8 mouse cellular contexts compared by ENCODE assay signal in genomic region chr2:32694691-32695090, GRCm38 (mm10). TPM values are rescaled to one million over a fixed set of nuclear protein-coding genes. Genes with fewer than 3 reads are reported as not detected.
DNase-seq lines count a peak whose midpoint lies in the region; ATAC-seq and TF ChIP-seq lines count a peak whose summit lies in the region.

No protein-coding gene starts in this region.

- peak overlapping the region; percentile 92 for H3K4me3 ChIP-seq in gastrocnemius, adult 2 months
- peak overlapping the region; percentile 99 for H3K4me3 ChIP-seq in E14TG2a.4 (replicated peaks; ENCODE audit: low read length)
- H3K4me3 ChIP-seq in hindbrain, embryonic 11.5 days (ENCODE audit: low read depth, low read length) = peak overlapping the region; percentile 68; the same call in 1 of the 2 replicates
- peak overlapping the region; percentile 90 for H3K4me3 ChIP-seq in midbrain, embryonic 10.5 days

- TF ChIP-seq CTCF in gastrocnemius, adult 2 months (IDR thresholded peaks at IDR 0.05) = no peak
- TF ChIP-seq CTCF in E14TG2a.4 (conservative IDR thresholded peaks at IDR 0.05; ENCODE audit: low read length) = no peak

- peaks cover 27% of the 10 kb centered on the region for H3K36me3 ChIP-seq in E14TG2a.4 (ENCODE audit: insufficient read depth, low read length)
- H3K36me3 ChIP-seq in hindbrain, embryonic 11.5 days (ENCODE audit: control insufficient read depth, insufficient read depth, low read length) = no peaks in the 10 kb centered on the region
- H3K36me3 ChIP-seq in midbrain, embryonic 10.5 days = peaks cover 5% of the 10 kb centered on the region; the same call in 1 of the 2 replicates

- DNase-seq in gastrocnemius, adult 2 months = no peak
- no peak for DNase-seq in gastrocnemius, postnatal 10 days
- DNase-seq in hindbrain, embryonic 11.5 days (ENCODE audit: low spot score) = no peak
- no peak for DNase-seq in midbrain, embryonic 10.5 days (ENCODE audit: low spot score)
- no peak for DNase-seq in urinary bladder, adult 18-20 months (ENCODE audit: low spot score in 2 of 2)
- no peak for DNase-seq in right cerebral cortex, adult 2 months (ENCODE audit: low spot score in 2 of 2)
- DNase-seq in kidney, adult 18-20 months = no peak

- WGBS in hindbrain, embryonic 11.5 days = 91% methylated on average over 12 of the region's 12 CpGs
- WGBS in midbrain, embryonic 10.5 days = 90% methylated on average over 12 of the region's 12 CpGs

- peak overlapping the region; percentile 88; the same call in 1 of the 2 replicates for H3K4me2 ChIP-seq in hindbrain, embryonic 11.5 days (replicated peaks; ENCODE audit: low read depth, low read length)

- peak overlapping the region; percentile 94 for H3K27ac ChIP-seq in gastrocnemius, adult 2 months
- H3K27ac ChIP-seq in hindbrain, embryonic 11.5 days (ENCODE audit: low read depth, low read length) = no peak overlapping the region
- peak overlapping the region; percentile 91 for H3K27ac ChIP-seq in midbrain, embryonic 10.5 days (replicated peaks)

- no peaks in the 10 kb centered on the region for H3K9me3 ChIP-seq in E14TG2a.4 (ENCODE audit: low read length)
- no peaks in the 10 kb centered on the region for H3K9me3 ChIP-seq in hindbrain, embryonic 11.5 days (ENCODE audit: control insufficient read depth, low read length)
- H3K9me3 ChIP-seq in midbrain, embryonic 10.5 days (replicated peaks) = no peaks in the 10 kb centered on the region

- no peaks in the 10 kb centered on the region for H3K27me3 ChIP-seq in E14TG2a.4 (ENCODE audit: insufficient read depth, low read length)
- no peaks in the 10 kb centered on the region for H3K27me3 ChIP-seq in hindbrain, embryonic 11.5 days (ENCODE audit: control insufficient read depth, insufficient read depth, low read length)
- no peaks in the 10 kb centered on the region for H3K27me3 ChIP-seq in midbrain, embryonic 10.5 days (ENCODE audit: low read depth, poor library complexity, severe bottlenecking)

- intact Hi-C loops in gastrocnemius, adult 2 months (cut with DNase I) = loop anchor here (2.0 kb wide), 1 partner anchor 18 kb away; the partner anchor contains the start of gene Cdk9

- H3K4me1 ChIP-seq in E14TG2a.4 (replicated peaks; ENCODE audit: low read depth, low read length) = peaks cover 48% of the 10 kb centered on the region
- H3K4me1 ChIP-seq in hindbrain, embryonic 11.5 days (replicated peaks; ENCODE audit: control insufficient read depth, insufficient read depth, low read length) = peaks cover 2% of the 10 kb centered on the region; the same call in 1 of the 2 replicates
- H3K4me1 ChIP-seq in midbrain, embryonic 10.5 days = peaks cover 36% of the 10 kb centered on the region

- 0 out of 2 replicates have a peak overlapping the region, but pooled peaks have one; percentile 28 for H3K9ac ChIP-seq in hindbrain, embryonic 11.5 days (ENCODE audit: low read depth, low read length)

- ATAC-seq in hindbrain, embryonic 11.5 days (ENCODE audit: low FRiP score) = no peak

RNA-seq across cellular contexts. Expression of gene Fpgs, which starts 9.3 kb away (rescaled TPM):
- 1 to 10 TPM; 5.9 to 6.9 TPM for total RNA-seq in gastrocnemius, adult 2 months (2021)
- total RNA-seq in gastrocnemius, postnatal 10 days (2021) = 10 to 100 TPM; 10.5 to 15.6 TPM
- polyA plus RNA-seq in hindbrain, embryonic 11.5 days (2014; fragmentation: Nextera tagmentation; extraction: Ambion mirVana) = 11.2 and 13.6 TPM in 2 replicates
- 25.6 and 27.9 TPM in 2 replicates for polyA plus RNA-seq in midbrain, embryonic 10.5 days (2016; fragmentation: Nextera tagmentation; extraction: Ambion mirVana)

RNA-seq across cellular contexts. Expression of gene Cdk9, which starts 18.2 kb away (rescaled TPM):
- 10 to 100 TPM; 20.2 to 22.0 TPM for total RNA-seq in gastrocnemius, adult 2 months (2021)
- 10 to 100 TPM; 29.5 to 35.2 TPM for total RNA-seq in gastrocnemius, postnatal 10 days (2021)
- polyA plus RNA-seq in hindbrain, embryonic 11.5 days (2014; fragmentation: Nextera tagmentation; extraction: Ambion mirVana) = 77.3 and 79.9 TPM in 2 replicates
- polyA plus RNA-seq in midbrain, embryonic 10.5 days (2016; fragmentation: Nextera tagmentation; extraction: Ambion mirVana) = 119 and 132 TPM in 2 replicates

RNA-seq across cellular contexts. Expression of gene Sh2d3c, which starts 26.2 kb away (rescaled TPM):
- total RNA-seq in gastrocnemius, adult 2 months (2021) = 10 to 100 TPM in 1 of 2 experiments, 1 to 10 TPM in 1; 4.4 to 12.0 TPM
- total RNA-seq in gastrocnemius, postnatal 10 days (2021) = 10 to 100 TPM; 13.2 to 16.6 TPM
- polyA plus RNA-seq in hindbrain, embryonic 11.5 days (2014; fragmentation: Nextera tagmentation; extraction: Ambion mirVana) = 25.9 and 27.6 TPM in 2 replicates
- 26.7 and 33.6 TPM in 2 replicates for polyA plus RNA-seq in midbrain, embryonic 10.5 days (2016; fragmentation: Nextera tagmentation; extraction: Ambion mirVana)

RNA-seq across cellular contexts. Expression of gene 6330409D20Rik, which starts 46.1 kb away (rescaled TPM):
- total RNA-seq in gastrocnemius, adult 2 months (2021) = not detected
- total RNA-seq in gastrocnemius, postnatal 10 days (2021) = not detected
- polyA plus RNA-seq in hindbrain, embryonic 11.5 days (2014; fragmentation: Nextera tagmentation; extraction: Ambion mirVana) = 2.3 and 3.0 TPM in 2 replicates
- polyA plus RNA-seq in midbrain, embryonic 10.5 days (2016; fragmentation: Nextera tagmentation; extraction: Ambion mirVana) = 0.94 and 2.1 TPM in 2 replicates

RNA-seq across cellular contexts. Expression of gene Eng, which starts 48.3 kb away (rescaled TPM):
- total RNA-seq in gastrocnemius, adult 2 months (2021) = 10 to 100 TPM; 26.5 to 38.8 TPM
- 10 to 100 TPM; 49.5 to 54.7 TPM for total RNA-seq in gastrocnemius, postnatal 10 days (2021)
- polyA plus RNA-seq in hindbrain, embryonic 11.5 days (2014; fragmentation: Nextera tagmentation; extraction: Ambion mirVana) = 18.1 and 23.1 TPM in 2 replicates
- polyA plus RNA-seq in midbrain, embryonic 10.5 days (2016; fragmentation: Nextera tagmentation; extraction: Ambion mirVana) = 25.6 and 29.2 TPM in 2 replicates
